Mouse (Mus musculus) embryo, embryonic 11 days (tissue): ENCODE measurements around the gene Lclat1.

Experiments used
- DNase-seq: peaks from one replicate; pipeline ENCODE4 v3.0.0-alpha.2; 2015

Lclat1 gene

GRCm38 (mm10) chr17:73210960-73211531 is 103.3 kb downstream of the Lclat1 start:
- DNase-seq = no peak

DNA sequence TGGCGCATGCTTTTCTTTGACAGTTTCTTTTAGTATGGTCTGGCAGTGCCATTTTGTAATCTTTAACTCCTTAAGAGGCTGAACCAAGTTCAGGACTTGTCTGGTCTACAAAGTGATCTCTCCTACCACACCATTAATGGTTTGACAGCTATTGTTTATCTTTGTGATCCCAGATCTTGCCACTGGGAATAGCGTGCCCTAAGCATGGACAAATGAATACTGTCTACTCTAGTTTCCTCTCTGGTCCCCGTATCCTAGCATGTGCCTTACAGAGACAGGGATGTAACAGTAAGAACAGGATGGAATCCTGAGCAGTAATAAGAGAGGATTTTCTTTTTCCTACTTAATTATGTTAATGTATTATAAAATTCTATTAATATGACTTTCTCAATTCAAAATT is 105.0 kb downstream of the Lclat1 start:
- no peak for DNase-seq

- DNase-seq = no peak
Observed at GRCm38 (mm10) chr17:73213187-73213586, 105.4 kb downstream of the Lclat1 start.

DNA sequence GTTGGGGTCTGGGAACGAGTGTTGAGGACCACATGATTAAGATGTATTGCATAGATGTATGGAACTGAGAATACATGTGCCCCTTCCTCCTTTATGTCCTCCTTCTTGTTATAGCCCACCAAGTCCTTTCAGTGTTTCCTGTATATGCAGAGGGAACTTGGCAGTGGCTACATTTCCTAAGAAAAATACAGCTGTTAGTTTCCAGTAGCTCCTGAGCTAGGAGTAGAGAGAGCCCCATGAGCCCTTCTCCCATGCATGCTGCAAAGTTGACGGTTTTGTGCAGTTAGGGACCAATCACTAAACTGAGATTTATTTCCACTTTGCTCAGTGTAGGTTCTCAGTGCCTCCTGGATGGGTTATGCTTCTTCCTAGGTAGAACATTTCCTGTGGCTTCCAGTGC is 105.9 kb downstream of the Lclat1 start:
- no peak for DNase-seq

GRCm38 (mm10) chr17:73217274-73217673 is 109.5 kb downstream of the Lclat1 start:
- DNase-seq = no peak

DNA sequence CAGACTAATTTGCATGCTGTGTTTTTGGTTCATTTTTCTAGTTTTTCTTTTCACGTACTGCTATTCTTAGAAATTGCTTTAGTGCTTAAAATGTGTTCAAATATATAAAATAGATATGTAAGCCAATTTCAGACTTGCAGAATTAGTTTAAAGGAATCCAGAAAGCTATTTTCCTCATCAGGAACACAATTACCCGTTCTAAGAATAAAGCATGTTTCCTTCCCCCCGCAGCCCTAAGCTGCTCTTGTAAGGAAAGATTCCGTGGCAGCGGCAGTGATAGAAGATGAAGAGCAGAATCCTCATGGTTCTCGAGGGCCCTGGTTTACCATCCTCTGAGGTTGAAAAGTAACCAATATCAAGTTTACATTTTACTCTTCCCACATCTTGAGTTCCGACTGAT is 113.0 kb downstream of the Lclat1 start:
- no peak for DNase-seq

DNA sequence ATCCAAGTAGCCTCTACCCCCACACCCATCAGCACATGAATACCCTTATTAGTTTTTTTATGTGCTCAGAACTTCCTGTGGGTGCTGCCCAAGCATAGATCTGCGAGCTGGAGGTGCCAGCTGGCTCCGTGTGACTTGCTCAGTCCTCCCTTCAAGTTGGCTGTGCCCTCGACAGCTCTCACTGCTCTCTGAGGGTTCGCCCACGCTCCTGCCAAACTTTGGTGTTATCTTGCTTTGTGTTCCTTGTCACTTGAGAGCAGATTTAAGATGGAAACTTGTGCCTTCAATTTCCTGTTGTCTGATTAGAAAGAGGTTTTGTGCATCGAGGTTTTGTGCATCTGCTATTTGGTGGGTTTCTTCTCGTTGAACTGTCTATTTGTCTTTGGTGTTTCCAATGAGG is 114.3 kb downstream of the Lclat1 start:
- no peak for DNase-seq

DNA sequence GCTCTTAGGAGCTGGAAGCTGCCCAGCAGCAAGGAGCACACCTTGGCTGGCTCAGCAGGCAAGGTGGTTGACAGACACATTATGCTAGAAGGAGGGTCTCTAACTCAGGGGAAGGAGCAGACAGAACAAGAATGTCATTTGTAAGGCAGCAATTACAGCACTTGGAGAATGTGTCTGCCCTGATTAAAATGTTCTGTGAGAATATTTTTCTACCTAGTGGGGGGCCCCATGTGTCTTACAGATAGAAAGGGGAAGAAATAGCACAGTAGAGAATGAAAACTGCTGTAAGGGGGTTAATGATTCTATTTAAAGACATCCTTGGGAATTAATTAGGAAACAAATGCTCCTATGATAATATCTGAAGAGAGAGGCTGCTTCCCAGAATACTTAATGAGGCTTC is 117.7 kb downstream of the Lclat1 start:
- no peak for DNase-seq

DNA sequence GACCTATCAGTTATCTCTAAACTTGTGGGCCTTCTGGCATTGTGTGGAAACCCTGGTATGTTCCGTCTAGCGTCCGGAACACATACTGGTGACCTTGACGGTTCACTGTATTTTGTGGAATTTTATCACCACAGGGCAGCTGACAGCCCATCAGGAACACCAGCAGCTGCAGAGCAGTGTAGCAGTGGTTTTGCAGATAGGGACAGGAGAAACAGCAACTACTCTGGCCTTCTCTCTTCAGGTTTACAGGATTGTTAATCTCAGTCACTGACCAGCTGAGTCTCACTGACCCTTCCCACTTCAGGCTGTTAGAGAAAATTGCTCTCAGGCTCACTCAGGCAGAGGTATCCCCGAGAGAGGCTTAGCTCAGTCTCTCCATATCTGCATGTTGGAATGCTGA is 118.2 kb downstream of the Lclat1 start:
- peak; percentile 23 for DNase-seq

- no peak for DNase-seq
Observed at GRCm38 (mm10) chr17:73226595-73226994, 118.8 kb downstream of the Lclat1 start.

GRCm38 (mm10) chr17:73227361-73227760 is 119.6 kb downstream of the Lclat1 start:
- DNase-seq = no peak

- no peak for DNase-seq
Observed at GRCm38 (mm10) chr17:73229445-73230155, 121.8 kb downstream of the Lclat1 start.

GRCm38 (mm10) chr17:73230340-73230989 is 122.7 kb downstream of the Lclat1 start:
- DNase-seq = no peak

DNA sequence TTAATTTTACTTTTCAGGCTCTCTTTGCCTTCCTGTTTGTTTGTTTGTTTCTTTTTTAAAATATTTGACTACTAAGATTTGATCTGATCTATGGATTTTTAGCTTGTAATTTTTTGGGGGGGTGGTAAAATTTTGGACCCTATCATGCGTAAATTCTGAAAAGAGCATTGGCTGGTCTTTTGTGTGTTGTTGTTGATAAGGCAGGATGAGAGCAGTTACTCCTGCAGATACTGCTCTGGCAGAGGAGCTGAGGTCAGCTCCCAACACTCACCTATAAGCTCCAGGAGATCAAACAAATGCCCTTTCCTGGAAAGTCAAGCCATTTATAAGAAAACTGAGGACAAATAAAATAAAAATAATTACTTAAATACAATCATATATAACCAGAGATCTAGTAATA is 123.6 kb downstream of the Lclat1 start:
- no peak for DNase-seq

DNA sequence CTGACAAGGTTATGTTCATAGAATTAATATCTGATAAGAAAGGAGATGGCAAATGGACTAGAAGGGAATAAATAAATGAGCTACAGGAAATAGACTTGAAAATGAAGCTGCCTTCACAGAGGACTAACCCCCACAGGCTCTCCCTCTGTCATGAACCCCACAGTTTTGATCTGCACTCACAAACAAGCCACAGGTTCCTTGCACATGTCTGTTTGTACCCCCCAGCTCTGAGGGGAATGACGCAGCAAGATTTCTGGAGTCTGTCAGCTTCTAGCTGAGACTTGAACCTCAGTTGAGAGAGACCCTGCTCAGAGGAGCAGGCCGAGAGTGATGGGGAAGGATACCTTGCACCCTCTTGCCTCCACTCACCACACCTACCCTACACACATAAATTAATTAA is 124.8 kb downstream of the Lclat1 start:
- no peak for DNase-seq

GRCm38 (mm10) chr17:73233975-73234374 is 126.2 kb downstream of the Lclat1 start:
- DNase-seq = no peak

DNA sequence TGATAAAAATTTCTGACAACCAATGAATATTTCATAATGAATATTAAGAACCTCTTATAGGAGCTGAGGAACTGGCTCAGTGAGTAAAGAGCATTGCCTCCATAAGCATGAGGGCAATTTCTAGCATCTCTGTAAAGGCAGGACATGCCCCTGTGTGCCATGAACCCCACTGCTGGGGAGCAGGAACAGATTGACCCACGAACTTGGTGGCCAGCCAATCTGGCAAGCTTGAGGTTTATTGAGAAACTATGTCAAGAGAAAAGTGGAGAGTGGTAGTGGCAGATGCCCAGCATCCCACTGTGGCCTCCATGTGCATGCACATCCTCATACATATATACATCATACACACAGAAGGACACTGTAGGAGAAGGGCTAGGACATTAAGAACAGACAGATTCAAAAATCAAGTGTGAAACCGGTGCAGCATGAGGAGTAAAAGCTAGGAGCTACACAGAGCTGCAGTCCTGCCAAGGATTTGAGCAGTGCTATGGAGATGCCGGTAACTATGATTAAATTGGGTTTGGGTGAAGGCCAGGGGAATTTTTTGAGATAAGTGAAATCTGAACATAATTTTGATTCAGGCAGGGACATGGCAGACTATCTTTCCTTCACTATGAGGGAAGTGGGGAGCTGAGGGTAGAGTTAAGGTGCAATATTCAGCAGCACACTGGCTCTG is 129.5 kb downstream of the Lclat1 start:
- no peak for DNase-seq

DNA sequence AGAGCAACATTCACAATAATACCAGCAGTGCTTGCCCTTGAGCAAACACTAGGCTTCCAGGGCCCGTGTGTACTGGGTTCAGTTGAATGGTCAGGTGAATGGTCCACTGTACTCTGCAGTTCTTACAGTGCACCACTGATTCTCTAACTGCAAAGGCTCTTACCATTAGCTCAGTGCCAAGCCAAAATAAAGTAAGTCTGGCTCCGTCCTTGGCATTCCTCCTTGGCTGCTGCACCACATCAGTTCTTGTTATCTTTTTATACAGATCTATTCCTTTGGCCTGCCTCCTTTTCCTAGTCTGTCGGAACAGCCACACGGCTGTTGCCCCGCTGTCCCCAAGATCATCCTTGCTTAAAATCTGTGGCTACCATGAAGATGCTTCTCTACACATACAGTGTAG is 130.7 kb downstream of the Lclat1 start:
- DNase-seq = no peak

DNA sequence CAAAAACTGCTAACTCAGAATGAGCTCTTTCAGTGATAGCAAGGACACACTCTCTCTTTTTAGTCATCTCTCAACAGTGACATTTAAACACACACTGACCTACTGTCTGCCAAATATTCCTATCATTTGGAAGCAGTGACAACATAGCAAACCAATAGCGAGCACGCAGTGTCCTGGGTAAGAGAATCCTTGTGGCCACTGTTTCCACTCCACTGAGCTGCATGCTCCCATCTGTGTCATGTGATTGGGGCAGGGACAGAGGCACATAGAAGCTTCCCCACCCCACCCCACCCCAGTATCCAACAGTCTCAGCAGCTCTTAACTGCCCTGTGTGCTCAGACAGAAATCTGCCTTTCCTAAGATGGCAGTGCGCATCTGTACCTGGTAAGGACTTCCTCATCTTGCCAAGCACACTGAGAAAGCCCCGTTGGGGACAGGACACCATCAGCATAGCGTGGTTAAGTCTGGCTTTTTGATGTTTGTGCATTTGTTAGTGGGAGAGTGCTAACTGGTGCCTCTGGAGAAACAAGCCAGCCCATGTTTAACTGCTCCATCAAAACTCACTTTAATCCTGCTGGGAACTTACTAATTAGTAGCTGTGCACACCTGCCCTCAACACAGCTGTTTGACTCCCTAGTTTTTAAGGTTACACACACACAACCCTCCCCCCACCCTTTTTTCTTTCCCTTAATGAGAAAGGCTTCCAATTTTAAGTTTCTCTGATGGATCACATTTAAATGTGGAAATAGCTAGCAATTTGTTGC is 133.5 kb downstream of the Lclat1 start:
- DNase-seq = no peak

- DNase-seq = no peak
Observed at GRCm38 (mm10) chr17:73243676-73244075, 135.9 kb downstream of the Lclat1 start.

- no peak for DNase-seq
Observed at GRCm38 (mm10) chr17:73244596-73244995, 136.8 kb downstream of the Lclat1 start.

DNA sequence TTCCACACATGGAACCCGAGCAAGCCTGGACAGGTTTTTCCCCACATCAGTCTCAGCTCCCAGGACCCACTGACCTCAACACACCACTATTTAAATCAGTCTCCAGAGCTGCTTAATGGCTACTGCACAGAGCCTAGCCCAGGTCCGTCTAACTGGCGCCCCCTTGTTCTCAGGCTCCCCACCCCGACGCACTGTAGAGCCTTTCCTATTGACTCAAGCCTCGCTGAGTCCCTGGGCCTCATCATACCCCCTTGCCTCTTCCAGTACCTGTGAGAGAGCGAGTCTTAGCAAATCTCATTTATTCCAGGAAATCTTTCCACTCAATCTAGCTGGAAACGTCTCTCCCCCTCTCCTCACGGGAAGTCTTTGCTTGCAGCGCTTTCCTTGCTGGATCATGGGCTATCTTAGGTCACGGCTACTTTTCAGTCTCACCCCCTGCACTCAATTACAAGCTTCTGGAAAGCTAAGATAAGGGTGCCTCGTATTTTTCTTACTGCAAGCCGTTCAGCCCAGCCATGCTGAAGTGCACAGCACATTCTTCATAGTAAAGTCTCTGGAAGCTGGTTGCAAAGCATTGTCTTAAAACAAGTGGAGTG is 137.4 kb downstream of the Lclat1 start:
- no peak for DNase-seq

DNA sequence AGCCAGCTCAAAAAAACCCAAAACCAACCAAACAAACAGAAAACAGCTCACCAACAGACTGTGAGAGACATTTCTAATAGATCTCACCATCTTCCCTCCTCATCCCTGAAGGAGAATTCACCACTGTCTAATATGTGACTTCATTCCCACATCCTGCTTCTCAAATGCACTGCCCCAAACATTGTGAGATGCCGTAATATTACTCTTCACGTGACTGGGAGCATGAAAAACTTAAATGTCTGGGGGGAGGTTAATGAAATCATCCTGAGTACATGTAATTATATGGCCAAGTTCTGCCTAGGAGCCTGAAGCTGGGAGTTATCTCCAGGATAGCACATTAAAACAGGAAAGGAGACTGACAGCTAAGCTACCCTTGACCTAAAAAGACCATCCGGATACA is 138.3 kb downstream of the Lclat1 start:
- no peak for DNase-seq
